Mouse (Mus musculus) cerebellum, postnatal 4 days (tissue): ENCODE data around the gene Ctsf.
"Not testable (repeated sequence)": the region's sequence is repeated elsewhere in the genome, so short reads cannot be mapped to it uniquely, and the experiment has no call there.

ENCODE experiments used
- DNase-seq, 2 experiments: peaks; one replicate each; pipeline ENCODE4 v3.0.0; 2022; ENCODE audit warnings: low spot score in 2 of 2, mixed read lengths in 1 of 2

Gene Ctsf

GRCm38 (mm10) chr19:4854552-4855469 is at the start of gene Ctsf:
Gene Ctsf (plus strand): TSS chr19:4855130.
- DNase-seq = peak; percentile 72 to 79

- no peak for DNase-seq
Observed at GRCm38 (mm10) chr19:4810309-4810708, 44.6 kb upstream of the Ctsf start.

DNA sequence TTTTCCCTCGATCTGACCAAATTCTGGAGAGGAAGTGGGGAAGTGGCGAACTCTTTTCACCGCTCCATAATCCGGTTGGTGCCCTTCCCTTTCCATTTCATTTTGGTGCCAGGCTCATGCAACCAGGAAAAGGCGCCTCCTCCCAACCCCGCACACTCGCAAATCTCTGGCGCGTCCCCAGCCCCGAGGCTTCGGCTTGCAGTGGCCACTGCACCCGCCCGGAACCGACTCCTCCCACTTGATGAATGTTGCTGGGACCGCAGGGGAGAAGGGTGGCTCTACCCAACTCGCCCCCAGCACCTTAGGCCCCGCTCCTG is 44.2 kb upstream of the Ctsf start:
- DNase-seq = no peak

DNA sequence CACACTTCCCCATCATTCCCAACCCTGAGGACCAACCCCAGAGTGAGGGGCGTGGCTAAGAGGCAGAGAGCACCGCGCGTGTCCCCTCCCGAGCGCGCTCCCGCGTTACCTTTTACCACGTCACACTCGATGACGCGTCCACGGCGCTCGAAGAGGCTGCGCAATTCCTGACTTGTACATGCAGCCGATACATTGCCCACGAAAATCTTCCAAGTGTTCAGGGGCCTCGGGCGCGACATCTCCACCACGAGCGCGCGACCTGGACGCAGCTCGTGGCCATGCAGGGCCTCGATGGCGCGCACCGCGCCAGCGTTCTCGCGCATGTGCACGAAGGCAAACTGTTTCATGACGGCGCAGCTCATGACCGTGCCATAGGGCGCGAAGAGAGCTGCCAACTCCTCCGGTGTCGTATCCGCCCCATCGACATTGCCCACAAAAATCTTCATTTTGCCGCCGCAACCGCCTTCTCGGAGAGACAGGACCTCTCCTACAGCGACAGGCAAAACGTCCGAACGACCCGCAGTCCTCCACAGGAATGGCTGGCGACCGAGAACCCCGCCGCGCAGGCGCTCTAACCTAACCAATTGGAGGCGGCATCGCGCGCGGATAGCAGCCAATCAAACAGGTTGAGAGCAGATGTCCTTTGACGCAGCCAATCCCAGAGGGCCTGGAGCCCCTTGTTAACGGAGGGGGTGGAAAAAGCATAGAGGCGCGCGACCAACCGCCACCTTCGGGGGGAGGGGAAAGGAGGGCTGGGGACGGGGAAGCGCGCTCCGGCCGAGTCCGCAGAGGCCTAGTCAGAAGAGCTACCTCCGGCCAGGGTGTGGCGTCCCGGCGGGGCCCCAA is 43.6 kb upstream of the Ctsf start, which contains the start of the genes Gm21992 and Rbm14:
Gm21992 (minus strand) TSS at position 550 of the 846 bp plus-strand sequence.
Rbm14 (minus strand) TSS at position 572 of the 846 bp plus-strand sequence.
- peak; percentile 96 to 97 for DNase-seq

- DNase-seq = no peak
Observed at GRCm38 (mm10) chr19:4811909-4812242, 43.1 kb upstream of the Ctsf start.

- not testable (repeated sequence) for DNase-seq
Observed at GRCm38 (mm10) chr19:4812334-4812949, 42.5 kb upstream of the Ctsf start.

GRCm38 (mm10) chr19:4813015-4813414 is 41.9 kb upstream of the Ctsf start:
- peak in 1 of 2 experiments; percentile 40 for DNase-seq

DNA sequence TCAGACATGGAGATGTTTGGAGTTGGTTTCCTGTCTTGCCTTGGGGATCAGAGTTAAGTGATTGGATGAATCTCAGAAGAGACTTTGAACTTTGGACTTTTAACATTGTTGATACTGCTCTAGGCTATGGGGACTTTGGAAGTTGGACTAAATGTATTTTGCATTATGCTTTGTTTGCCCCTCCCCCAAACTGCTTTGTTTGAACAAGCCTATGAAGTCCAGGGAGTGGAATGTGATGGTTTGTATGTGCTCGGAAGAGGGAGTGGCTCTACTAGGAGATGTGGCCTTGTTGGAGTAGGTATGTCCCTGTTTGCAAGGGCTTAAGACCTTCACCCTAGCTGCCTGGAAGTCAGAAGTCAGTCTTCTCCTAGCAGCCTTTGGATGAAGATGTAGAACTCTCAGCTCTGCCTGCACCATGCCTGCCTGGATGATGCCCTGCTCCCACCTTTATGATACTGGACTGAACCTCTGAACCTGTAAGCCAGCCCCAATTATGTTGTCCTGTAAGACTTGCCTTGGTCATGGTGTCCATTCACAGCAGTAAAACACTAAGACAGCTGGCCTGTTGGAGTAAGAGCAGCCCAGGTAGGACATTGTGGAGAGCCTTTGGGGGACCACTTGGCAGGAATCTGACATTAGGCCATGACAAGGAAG is 37.6 kb upstream of the Ctsf start:
- DNase-seq = no peak

DNA sequence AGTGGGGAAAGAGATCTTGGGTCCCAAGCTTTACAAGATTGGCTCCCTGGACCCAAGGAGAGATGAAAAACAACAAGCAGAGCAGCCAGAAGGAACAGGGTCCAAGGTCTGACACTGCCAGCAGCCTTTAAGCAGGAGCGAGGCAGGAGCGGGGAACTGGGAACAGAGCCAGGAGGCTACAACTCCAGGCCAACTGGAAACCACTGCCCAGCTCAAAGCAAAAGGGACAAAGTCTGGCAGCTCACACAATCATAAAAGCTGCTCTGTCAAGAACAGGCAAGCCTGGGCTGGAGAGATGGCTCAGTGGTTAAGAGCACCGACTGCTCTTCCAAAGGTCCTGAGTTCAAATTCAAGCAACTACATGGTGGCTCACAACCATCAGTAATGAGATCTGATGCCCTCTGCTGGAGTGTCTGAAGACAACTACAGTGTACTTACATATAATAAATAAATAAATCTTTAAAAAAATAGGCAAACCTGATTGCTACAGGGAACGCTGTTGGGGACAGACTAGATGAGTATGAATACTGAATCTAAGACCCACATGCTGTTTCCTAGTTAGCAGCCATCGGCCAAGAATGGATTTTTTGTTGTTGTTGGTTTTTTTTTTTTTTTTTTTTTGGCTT is 34.1 kb upstream of the Ctsf start:
- DNase-seq = peak; percentile 54 to 84

- DNase-seq = no peak
Observed at GRCm38 (mm10) chr19:4828444-4829114, 26.4 kb upstream of the Ctsf start.

DNA sequence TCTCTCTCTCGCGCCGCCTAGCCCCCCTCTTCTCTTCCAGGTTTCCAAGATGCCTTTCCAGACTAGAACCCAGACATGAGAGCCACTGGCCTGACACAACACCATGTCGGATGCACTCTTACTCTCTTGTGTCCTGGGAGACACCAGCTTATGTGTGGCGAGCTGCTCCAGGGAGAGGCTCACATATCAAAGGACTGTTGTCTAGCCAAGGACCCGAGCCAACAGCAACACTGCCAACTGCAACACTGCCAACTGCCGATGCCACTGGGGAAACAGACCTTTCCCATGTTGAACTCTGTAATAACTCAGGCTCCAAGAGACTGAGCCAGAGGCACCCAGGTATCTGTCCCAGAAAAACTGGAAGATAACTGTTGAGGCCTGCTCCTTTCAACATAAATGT is 25.8 kb upstream of the Ctsf start:
- DNase-seq = peak; percentile 48 to 72

- DNase-seq = no peak
Observed at GRCm38 (mm10) chr19:4833977-4834376, 21.0 kb upstream of the Ctsf start.

GRCm38 (mm10) chr19:4836096-4836495 is 18.8 kb upstream of the Ctsf start:
- DNase-seq = no peak

GRCm38 (mm10) chr19:4837049-4837448 is 17.9 kb upstream of the Ctsf start:
- DNase-seq = no peak

DNA sequence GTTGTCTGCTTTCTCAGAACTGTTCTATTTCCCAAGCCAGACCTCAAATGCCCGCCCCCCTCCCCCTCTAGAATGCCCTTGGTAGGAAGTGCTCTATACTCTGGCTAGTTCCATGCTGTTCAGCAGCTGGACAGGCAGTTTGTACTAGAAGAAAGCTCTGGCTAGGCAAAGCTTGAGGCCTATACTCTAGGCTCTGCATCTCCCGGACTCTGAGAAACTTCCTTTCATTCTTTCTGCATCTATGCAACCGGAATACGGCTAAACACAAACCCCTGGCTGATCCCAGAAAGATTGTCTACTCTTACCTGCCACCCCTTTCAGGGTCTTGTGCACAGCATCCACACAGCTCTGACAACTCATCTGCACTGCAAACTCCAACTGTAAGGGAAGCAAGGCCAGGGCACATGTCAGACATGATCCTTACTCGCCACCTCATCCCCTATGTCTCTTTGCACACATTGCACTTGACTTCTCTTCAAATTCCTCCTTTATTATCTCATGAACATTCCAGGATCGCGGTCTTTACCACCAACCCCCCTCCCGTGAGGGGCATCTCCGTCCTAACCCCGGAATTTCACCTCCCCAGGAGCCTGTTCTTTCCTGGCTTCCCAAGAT is 16.3 kb upstream of the Ctsf start:
- no peak for DNase-seq

GRCm38 (mm10) chr19:4839149-4839548 is 15.8 kb upstream of the Ctsf start, which contains the start of the genes Ccs and Ccdc87:
Gene Ccs (minus strand): TSS chr19:4839332.
Gene Ccdc87 (plus strand): TSS chr19:4839366.
- peak; percentile 83 to 89 for DNase-seq

DNA sequence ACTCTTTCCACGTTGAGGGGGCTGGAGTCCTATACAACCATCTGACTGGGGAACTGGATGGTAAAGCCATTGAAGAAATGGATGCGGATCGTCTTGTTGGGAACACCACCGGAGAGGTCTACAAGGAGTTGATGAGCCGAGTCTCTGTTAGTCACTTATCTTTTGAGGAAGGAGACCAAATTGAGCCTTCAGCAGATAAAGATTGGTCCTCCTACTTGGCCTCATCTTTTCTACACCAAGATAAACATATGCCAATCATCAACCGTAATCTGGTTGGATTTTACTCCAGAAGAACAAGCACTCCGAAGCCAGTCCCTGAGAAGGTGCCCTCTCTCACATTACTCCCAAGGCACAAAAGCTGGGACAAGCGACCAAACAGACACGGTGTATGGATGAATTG is 14.1 kb upstream of the Ctsf start:
- DNase-seq = no peak

GRCm38 (mm10) chr19:4842611-4843010 is 12.3 kb upstream of the Ctsf start:
- no peak for DNase-seq

- DNase-seq = no peak
Observed at GRCm38 (mm10) chr19:4845846-4846245, 9.1 kb upstream of the Ctsf start.

GRCm38 (mm10) chr19:4847490-4847889 is 7.4 kb upstream of the Ctsf start:
- no peak for DNase-seq
